Mouse (Mus musculus) ES-CJ7 (cell line): ENCODE data around the gene Bpifa6.
A peak's percentile ranks its signal among the peaks of the same experiment; 100 is the strongest.
"Not testable (repeated sequence)": the region's sequence is repeated elsewhere in the genome, so short reads cannot be mapped to it uniquely, and the experiment has no call there.

Experiments used
- DNase-seq: peaks from one replicate; pipeline ENCODE4 v3.0.0; 2011; ENCODE audit warnings: low read depth, low spot score

The Bpifa6 gene

DNA sequence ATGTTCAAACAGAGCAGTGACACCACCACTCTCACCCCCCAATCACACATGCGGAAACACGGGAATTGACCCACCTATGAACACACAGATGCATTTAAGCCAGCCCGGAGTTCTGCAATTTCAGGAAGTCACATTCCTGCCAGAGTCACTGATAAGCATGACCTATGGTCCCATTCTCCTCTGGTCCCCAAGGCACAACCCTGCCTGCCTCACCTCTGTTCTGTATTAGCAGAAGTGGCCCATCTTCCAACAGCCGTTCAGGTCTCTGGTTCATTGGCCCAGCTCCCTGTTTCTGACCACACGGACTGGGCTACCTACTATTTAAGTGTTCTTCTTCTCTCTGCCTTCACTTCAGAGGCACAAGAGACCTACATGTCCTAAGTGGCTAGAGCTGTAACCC lies at the start of gene Bpifa6:
Gene Bpifa6 (plus strand): TSS at position 364 of the 400 bp plus-strand sequence.
- no peak for DNase-seq

DNA sequence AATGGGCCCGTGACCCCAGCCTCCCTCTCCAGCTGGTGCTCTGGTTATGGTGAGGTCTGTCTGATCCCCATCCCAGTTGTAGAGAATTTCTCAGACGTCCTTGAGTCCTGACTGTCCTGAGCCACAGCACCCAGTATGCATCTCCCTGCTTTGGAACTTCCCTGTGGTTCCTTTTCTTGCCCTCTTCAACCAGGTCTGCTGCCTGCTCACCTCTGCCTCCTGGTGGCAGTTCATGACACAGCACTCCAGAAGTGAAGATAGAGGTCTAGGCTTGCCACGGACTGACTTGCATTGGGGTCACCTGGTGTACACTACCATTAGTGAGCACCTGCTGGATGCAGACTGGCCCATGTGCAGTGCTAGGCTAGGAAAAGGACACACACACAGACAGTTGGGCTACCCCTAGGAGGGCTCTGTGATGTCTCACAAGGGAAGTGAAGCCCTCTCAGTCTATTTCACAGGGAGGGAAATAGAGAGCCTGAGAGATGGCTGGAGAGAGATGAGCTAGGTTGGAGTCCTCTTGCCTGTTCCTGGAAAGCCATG lies 44.8 kb upstream of the Bpifa6 start:
- DNase-seq: peak; percentile 65

DNA sequence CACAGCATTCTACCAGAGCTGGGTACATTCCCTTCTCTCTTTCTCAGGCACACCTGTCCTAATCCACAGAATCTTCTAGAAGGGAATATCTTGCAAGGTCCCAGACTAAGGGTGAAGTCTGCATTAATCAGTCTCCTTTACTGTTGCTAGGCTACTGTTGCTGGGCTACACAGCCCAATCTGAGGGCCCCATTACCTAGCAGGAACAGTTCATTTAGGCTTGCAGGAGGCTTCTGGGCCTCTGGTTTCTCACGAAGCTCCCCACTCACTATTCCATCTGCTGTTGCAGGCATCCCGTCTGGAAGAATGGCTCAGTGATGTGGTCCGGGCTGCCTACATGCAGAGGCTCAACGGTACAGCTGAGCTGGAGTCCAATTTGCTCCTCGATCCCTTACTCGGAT lies 43.6 kb upstream of the Bpifa6 start:
- no peak for DNase-seq

DNA sequence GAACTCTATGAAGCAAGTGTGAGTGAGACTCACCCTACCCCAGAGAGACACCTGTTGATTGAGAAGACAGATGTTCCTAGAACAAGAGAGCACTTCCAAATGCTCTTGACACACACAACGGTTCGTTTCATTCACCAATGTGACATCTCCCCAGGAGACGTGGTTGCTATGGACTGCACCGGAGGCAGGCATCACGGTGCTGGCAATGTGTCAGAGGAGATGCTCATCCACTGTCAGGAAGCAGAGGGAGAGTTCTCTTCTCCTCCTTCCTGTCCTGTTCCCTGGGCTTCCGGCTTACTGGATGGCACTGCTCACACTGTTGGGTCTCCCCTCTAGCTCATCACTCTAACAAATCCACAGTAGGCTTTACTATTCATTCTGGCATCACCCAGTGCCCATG lies 41.4 kb upstream of the Bpifa6 start:
- DNase-seq: no peak

DNA sequence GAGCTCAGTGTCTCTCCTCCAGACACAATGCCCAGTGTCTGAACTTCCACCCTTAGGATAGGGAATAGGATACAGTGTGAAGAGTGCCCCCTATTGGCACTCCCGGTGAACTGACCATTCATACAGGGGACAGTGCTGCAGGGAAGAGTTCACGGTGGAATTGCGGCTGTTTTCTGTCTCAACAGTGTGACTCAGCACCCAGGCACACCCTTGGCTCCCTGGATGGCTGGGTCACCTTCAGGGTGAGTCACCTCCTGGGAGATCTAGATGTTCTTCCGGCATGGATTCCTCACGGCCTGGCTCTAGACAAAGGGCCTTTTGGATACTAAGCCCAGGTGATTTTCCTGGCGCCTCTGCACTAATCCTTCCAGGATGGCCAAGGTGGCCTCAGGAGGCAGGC lies 39.4 kb upstream of the Bpifa6 start:
- peak; percentile 16 for DNase-seq

DNA sequence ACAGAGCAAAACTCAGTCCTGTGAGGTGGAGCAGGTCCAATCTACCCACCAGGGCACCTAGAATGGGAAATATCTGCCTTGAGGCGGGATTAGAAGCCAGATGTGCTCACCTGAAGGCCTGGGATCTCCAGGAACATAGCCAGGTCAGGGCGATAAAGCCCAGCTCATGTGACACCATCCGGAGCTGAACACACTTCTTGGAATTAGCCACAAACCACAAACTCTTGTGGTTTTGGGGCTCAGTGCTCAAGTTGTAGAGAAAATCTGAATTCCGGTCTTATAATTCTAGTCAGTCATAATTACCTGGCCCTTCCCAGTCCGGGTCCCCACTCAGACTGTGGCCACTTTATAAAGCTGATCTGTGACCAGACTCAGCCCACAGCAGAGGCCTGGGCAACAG lies 36.9 kb upstream of the Bpifa6 start, which contains the start of gene Bpifb4:
Gene Bpifb4 (plus strand): TSS at position 370 of the 400 bp plus-strand sequence.
- no peak for DNase-seq

DNA sequence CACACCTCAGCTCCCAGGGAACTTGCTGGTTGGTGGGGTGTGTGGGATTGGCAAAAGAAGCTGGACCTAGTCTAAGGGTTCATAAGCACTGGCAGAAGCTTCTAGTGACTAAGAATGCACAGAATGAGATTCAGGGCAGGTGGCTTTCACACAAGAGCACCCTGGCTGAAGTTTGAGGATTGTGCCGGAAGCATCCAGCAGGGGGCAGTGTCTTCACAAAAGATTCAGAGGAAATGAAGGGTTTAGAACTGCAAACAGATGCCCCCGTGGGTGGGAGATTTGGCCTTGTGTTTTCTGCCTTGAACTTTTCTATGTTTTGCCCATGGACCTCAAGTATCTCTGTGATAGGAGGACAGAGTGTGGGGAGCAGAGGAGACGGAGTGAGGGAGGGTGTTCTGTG lies 31.2 kb upstream of the Bpifa6 start:
- DNase-seq: peak; percentile 57

DNA sequence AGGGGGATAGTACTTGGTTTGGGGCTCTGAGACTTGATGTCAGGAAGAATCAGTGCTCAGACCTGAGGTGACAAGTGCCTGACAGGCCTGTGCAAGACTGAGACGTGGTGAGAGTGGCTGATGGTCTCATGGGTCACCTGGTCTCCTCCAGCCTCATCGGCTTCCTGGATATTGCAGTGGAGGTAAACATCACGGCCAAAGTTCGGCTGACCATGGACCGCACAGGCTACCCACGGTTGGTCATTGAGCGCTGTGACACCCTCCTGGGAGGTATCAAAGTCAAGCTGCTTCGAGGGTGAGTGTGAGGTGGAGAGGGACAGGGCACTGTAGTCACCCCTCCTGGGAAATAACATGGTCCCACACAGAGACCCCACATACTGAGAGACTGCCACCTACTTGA lies 30.2 kb upstream of the Bpifa6 start:
- no peak for DNase-seq

DNA sequence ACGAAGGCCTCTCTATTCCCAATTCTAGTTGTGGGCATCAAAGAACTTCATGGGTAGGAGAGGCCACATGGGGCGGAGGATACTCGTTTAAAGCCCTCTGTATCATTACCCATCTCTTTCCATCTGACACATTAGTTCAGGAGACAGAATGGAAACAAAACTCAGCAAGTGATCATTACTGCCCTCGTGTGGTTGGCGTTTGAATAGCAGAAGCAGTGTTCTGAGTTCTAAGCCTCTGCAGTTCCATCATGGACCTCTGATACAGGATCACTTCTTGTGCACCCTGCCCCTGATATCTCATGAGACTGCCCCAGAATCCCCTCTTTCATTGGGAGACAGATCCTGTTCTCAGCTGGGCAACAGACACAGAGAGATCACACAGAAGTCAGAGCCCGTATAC lies 21.8 kb upstream of the Bpifa6 start:
- DNase-seq: peak; percentile 84

DNA sequence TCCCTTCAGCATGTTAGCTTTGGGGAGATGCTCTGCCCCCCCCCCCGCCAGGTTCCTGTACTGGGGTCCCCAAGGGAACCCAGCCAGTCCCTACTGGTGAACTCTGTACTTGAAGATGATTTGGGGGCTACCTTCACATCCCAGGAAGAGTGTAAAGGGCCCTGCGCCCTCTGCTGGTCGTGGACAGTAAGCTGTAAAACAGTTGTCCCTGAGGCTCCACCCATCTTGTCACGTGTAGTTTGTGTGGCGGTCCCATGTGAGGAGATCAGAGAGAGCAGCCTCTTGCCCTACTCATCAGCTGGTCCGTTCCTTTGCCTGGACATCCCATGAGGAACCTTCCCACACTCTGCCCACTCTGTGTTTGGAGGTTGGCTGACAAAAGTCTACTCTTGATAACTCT lies 20.9 kb upstream of the Bpifa6 start:
- DNase-seq: peak; percentile 91

DNA sequence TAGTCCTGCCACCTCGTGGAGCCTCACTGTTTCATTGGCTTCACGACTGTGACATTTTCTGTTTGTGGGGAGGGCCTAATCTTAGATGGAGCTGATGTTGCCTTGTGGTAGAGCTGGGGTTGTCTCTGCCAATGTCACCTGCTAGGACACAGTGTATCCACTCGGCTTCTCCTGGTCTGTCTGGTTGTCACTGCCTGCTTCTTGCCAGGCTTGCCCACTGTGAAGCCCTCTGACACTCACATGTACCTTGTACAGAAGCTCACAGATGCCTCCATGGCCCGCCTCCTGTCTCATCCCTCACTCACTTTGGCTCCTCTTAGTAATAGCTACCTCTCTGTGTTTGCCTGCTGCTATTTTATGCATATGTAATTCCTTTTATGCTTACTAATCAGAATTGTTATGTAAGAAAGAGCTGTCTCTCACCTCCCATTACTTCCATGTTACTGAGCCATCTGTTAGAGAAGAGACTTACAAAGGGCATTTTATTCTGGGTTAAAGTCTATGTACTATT lies 11.9 kb upstream of the Bpifa6 start:
- DNase-seq: no peak

DNA sequence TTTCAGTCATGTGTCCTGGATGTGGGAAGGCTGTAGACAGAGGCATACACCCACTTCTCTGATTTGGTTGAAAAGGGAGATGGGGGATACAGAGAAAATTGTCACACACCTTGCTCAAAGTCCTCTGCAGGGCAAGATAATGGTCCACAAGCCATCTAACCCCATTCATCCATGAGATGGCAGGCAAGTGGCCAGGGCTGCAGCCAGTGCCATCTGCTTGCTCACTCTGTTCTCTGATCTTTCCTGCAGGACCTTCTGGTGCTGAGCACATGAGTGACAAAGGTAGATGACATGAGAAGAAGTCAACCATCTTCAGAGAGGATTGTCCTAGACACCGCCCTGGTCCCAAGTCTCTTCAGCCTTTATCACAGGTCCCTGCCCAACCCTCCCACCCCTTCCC lies 11.4 kb upstream of the Bpifa6 start:
- DNase-seq: no peak

DNA sequence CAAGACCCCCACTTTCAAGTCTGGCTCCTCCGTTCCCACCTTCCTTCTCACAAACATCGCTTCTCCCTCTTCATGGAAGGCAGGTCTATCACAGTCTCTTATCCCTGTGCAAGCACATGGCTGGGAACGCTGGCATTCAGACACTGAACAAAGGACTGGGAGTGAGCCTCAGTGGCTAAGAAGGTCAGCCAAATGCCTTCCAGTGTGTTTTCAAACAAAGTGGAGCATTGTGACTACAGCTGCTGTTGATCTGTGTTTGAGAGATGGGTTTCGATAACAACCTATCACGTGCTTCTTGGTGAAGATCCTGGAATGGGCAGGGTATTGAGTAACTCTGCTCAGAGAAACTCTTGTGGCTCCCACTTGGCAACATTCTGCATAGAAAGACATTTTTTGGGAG lies 4.5 kb upstream of the Bpifa6 start:
- DNase-seq: no peak

DNA sequence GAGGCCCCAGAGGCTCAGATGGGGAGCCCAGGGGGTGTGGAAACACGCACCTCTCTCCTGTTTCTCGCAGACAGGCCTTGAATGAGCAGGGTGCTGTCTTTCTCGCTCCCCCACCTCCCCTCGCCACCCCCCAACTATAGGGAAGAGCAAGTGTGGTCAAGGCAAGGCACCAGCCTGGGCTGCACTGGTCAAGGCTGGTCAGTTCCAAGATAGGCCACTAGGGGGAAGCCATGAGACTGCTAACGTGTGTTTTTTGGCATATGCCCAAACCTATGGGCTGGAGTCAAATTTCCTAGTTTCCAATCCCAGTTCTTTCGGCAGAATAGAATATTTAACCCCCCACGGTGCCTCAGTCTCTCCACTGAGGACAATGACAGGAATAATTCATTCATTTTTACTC lies 21.0 kb downstream of the Bpifa6 start:
- DNase-seq: peak; percentile 52

DNA sequence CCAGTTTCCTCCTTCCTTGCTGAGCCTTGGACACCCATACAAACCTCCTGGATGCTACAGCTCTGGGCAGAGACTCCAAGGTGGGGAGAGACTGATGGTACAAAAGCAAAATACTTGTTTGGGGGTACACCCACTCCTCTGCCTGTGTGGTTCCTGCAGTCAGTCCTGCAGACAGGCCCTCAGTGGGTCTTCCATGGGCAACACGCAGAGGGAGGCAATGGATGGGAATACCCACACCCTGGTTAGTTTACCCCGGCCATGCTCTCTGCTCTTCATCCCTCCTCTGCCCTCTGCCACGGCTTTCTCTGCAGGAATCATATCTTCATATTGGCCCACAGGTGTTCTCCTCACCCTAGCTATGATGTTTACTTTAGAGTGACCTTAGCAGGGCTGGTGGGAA lies 25.8 kb downstream of the Bpifa6 start:
- DNase-seq: no peak

DNA sequence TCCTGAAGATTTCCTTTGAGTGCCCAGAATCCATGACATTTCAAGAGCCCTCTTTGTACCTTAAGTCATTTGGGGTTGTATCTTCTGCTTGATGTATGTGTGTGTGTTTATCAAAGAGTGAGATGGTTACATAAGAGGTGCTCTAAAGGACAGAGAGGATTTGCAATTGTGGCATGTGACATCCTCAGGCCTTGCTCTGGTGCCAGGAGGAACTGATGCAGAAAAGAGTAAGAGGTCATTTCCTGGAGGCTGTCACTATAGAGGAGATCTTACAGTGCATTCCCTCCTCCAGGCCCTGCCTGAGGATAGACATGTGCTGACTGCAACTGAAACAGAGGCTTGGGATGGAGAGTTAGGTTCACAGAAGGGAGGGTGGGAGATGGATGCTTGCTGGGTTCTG lies 26.3 kb downstream of the Bpifa6 start:
- no peak for DNase-seq

DNA sequence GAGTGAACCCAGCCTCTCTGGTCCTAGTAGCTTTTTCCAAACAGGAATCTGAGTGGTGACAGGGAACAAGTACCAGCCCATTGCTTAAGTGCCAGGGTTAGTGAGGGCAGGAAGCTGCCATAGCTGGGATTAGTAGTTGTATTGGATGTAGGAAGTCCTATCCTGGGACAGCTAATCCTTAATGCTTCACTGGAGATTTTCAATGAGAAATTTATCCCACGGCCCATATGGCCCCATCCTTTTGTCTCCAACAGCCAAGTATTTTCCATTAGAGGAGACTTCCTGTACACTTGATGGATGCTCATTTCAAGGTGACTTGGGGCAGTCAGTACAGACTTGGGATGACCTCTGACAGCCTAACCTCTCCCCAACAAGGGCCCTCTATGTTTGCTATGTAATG lies 29.7 kb downstream of the Bpifa6 start:
- no peak for DNase-seq

DNA sequence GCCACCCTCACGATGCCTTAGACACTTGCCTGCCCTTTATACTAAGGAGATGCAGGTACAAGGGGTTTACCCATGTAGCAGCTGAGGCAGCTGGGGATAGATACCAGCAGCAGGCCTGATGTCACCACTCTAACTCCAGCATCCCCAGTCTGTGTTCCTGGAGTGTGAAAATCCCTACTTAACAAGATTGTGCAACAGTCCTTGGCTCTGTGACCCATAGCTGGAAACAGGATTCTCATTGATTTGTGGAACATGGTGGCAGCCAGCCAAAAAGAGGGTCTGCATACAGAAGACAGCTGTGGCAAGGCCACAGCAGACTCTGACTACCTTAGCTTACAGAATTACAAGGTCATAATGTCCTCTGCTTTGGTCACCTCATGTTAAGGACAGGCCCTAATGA lies 30.3 kb downstream of the Bpifa6 start:
- DNase-seq: no peak

DNA sequence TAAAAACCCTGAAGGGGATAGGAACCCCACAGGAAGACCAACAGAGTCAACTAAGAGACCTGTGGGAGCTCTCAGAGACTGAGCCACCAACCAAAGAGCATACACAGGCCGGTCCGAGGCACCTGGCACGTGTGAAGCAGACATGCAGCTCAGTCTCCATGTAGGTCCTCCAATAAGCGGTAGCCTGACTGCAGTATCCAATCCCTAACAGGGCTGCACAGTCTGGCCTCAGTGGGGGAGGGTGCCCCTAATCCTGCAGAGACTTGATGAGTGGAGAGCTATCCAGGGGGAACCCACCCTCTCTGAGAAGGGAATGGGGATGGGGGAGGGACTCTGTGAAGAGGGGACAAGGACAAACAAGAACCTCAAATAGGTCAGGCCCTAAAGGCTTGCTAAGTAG lies 31.0 kb downstream of the Bpifa6 start:
- no peak for DNase-seq

DNA sequence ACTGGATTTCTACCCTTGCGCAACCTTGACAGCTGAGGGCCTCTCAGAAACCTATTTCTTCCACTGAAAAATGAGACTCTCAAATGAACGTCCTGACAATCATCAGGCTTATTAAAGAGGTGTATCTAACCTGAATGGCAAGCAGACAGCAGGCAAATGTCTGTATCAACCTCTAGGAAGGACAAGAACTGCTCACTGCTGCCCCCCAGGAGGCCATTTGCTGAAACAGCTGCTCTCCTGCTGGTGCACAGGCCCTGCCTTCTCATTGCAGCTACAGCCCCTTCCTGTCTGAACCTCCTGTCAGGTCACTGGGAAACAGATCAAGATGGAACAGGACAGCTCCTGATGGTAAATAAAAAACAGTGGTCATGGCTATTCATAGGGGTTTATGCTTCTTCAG lies 31.6 kb downstream of the Bpifa6 start:
- peak; percentile 31 for DNase-seq

DNA sequence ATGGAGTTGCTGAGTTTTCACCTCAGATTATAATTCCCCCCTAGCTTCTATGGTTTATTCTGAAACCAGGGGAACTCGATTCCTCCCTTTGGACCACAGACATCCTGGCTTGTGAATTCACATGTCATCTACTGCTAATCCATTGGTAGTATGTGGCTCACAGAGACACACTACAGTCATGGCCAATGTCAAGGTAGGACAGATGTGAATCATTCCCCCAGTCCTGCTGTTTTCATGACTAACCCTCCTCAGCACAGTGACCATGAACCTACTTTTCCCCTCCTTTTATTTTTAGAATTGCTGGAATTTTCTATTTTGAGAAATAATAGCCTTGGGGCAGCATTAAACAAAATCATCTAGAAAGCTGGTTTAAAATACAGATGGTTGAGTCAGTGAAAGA lies 32.6 kb downstream of the Bpifa6 start:
- no peak for DNase-seq

DNA sequence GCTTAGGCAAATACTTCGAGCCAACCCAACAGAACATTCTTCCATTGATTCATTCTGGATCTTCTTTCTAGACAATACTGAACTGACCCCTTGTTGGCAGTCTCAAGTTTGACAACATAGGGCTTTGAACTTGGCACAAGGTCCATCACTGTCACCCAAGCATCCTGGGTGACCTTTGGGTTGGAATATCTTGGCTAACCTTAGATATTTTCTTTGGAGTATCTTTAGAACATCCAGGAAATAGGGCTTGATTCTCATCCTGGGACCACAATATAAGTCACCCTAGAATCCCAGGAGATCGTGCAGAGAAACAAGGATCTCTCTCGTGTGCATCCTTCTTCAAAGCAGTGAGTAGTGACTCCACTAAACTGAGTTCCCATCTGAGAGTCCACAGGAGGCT lies 33.2 kb downstream of the Bpifa6 start, which contains the start of gene Bpifa2:
Gene Bpifa2 (plus strand): TSS at position 301 of the 400 bp plus-strand sequence.
- no peak for DNase-seq

DNA sequence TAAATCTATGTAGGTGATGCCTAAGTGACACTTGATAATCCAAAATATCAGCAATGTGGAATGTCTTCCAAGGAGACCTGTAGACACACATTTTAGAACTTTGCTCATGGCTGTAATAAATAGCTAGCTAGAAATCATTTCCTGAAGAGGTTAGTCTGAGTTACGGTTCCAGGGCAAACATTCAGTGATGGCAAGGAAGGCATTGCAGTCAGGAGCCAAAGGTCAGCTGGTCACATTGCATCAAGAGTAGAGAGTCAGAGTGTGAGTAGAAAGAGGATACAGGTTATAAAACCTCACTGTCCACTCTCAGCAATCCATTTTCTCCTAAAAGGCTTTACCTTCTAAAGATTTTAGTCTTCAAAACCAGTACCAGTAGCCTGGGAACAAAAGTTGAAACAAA lies 43.2 kb downstream of the Bpifa6 start:
- no peak for DNase-seq

DNA sequence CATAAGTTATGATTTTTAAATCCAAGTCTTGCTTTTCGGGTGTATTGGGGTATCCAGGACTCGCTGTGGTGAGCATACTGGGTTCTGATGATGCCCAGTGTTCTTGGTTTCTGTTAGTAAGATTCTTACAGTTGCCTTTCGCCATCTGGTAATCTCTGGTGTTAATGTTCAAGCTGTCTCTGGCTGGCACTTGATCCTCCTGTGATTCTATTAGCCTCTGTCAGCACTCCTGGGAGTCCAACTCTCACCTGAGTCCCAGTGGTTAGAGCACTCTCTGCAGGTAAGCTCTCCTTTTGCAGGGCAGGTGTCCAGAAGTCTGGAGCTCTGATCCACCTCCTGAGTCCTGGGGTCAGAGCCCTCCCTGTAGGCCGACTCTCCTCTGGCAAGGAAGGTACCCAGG lies 49.9 kb downstream of the Bpifa6 start:
- DNase-seq: not testable (repeated sequence)
